Mouse (Mus musculus) thymus, adult 2 months (tissue): ENCODE results near the gene Cr1l.

Experiments used
- CTCF ChIP-seq: fragments of 200-500 bp; IDR thresholded peaks from 2 replicates; pipeline ENCODE4 v1.5.1; 2012; ENCODE audit warnings: mild to moderate bottlenecking, control low read depth, low read length, moderate library complexity, borderline replicate concordance; ENCODE audit not compliant: control insufficient read depth, poor library complexity, insufficient read depth; ENCODE audit errors: extremely low read depth
- POLR2A ChIP-seq: fragments of 200-500 bp; IDR thresholded peaks from 2 replicates; pipeline ENCODE4 v1.6.1; 2012; ENCODE audit warnings: mild to moderate bottlenecking, low read length, control low read depth, moderate library complexity; ENCODE audit not compliant: control insufficient read depth, poor library complexity, insufficient read depth; ENCODE audit errors: extremely low read depth

DNA sequence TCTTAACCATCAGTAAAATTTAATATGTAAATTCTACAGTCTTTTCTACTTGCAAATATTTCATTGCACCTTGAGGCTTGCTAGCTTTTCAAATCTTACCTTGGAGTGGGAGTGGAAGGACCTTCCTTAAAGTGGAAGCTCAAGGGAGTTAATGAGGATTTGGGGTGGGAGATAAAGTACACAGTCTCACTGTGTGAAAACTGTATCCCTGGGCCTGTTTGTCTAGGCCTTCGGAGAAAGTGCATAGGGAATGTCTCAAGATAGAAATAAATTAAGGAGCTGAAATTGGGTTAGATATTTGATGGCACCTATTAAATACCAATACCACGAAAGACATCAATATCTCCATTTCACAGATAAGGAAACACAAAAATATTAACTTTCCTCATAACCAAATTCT lies 907 bp downstream of the Cr1l start:
- TF ChIP-seq POLR2A (no peak), CTCF (no peak)
